Mouse (Mus musculus) cerebellum, adult 2 months (tissue): ENCODE data around the gene 4930523C07Rik. TPM values are rescaled to one million over a fixed set of nuclear protein-coding genes. Genes with fewer than 3 reads are reported as not detected.

Experiments used
- DNase-seq, 2 experiments: peaks; one replicate each; pipeline ENCODE4 v3.0.0; 2021
- H3K27ac ChIP-seq: fragments of 200-500 bp; 2 replicates; pipeline ENCODE4 v1.5.1; 2012; ENCODE audit warnings: low read length, control low read depth, inconsistent platforms; ENCODE audit not compliant: insufficient read depth
- H3K27me3 ChIP-seq: fragments of 200-500 bp; 2 replicates; pipeline ENCODE4 v1.6.1; 2012; ENCODE audit warnings: inconsistent platforms, mild to moderate bottlenecking, low read length, moderate library complexity; ENCODE audit not compliant: control insufficient read depth, insufficient read depth
- H3K4me1 ChIP-seq: fragments of 200-500 bp; 2 replicates; pipeline ENCODE4 v1.6.1; 2011; ENCODE audit warnings: low read length; ENCODE audit not compliant: control insufficient read depth, insufficient read depth
- H3K4me3 ChIP-seq: fragments of 200-500 bp; replicated peaks from 2 replicates; pipeline ENCODE3; 2011; ENCODE audit warnings: mild to moderate bottlenecking, low read depth, low read length, control low read depth; ENCODE audit not compliant: insufficient read depth
- CTCF ChIP-seq: fragments of 200-500 bp; IDR thresholded peaks from 2 replicates; pipeline ENCODE4 v1.5.1; 2011; ENCODE audit warnings: low read depth, mild to moderate bottlenecking, control low read depth, low read length, moderate library complexity, borderline replicate concordance; ENCODE audit not compliant: insufficient read depth
- POLR2A ChIP-seq: fragments of 200-500 bp; IDR thresholded peaks from 2 replicates; pipeline ENCODE4 v1.6.1; 2011; ENCODE audit warnings: low read length, control low read depth, borderline replicate concordance; ENCODE audit not compliant: insufficient read depth
- whole genome bisulfite sequencing: fragments of 180-500 bp; shearing (Covaris S2); methylation state at CpG from one replicate; pipeline ENCODE4 v1.1.7; 2018; 5-methylcytosine and 5-hydroxymethylcytosine counted together
- polyA plus RNA-seq: library from polyadenylated mRNA; depleted of rRNA; stranded (reverse); fragments of >200 nt; gene quantifications from 2 replicates; pipeline ENCODE4 v1.2.3, GENCODE M21; 2012; rRNA removed

4930523C07Rik gene
- polyA plus RNA-seq = 2.4 and 6.0 TPM in 2 replicates

- no peak within 1 kb of the TSS for H3K27ac ChIP-seq
- TF ChIP-seq POLR2A = no peak
- no peak; the same call in 1 of the 2 replicates for TF ChIP-seq CTCF
- no peaks in the 10 kb centered on the region for H3K27me3 ChIP-seq
- H3K4me3 ChIP-seq = peak within 1 kb of the TSS; percentile 20
- no peaks in the 10 kb centered on the region; the same call in 1 of the 2 replicates for H3K4me1 ChIP-seq
- WGBS = 10% methylated on average over 33 of the region's 33 CpGs
- DNase-seq = peak; percentile 32 to 34
Observed at GRCm38 (mm10) chr1:160044237-160045021, at the start of gene 4930523C07Rik. TSS of gene 4930523C07Rik (plus strand) at chr1:160044382.

- H3K27ac ChIP-seq = no peak overlapping the region
- TF ChIP-seq CTCF = no peak
- no peak for TF ChIP-seq POLR2A
- WGBS = 78% methylated on average over 2 of the region's 2 CpGs
- no peak overlapping the region for H3K4me3 ChIP-seq
- DNase-seq = no peak
- H3K27me3 ChIP-seq = no peaks in the 10 kb centered on the region
- no peaks in the 10 kb centered on the region for H3K4me1 ChIP-seq
Observed at GRCm38 (mm10) chr1:159997329-159997728, 46.9 kb upstream of the 4930523C07Rik start.

- no peak for TF ChIP-seq POLR2A
- no peak for TF ChIP-seq CTCF
- Histone ChIP-seq H3K27me3 (no peaks in the 10 kb centered on the region), H3K4me3 (no peak overlapping the region), H3K27ac (no peak overlapping the region), H3K4me1 (no peaks in the 10 kb centered on the region)
- DNase-seq = no peak
- 97% methylated on average over 1 of the region's 1 CpGs for WGBS
Observed at GRCm38 (mm10) chr1:159998349-159998748, 45.8 kb upstream of the 4930523C07Rik start.

GRCm38 (mm10) chr1:159999232-159999631 is 45.0 kb upstream of the 4930523C07Rik start:
- Histone ChIP-seq H3K4me3 (no peak overlapping the region), H3K27ac (no peak overlapping the region), H3K4me1 (no peaks in the 10 kb centered on the region), H3K27me3 (no peaks in the 10 kb centered on the region)
- no peak for TF ChIP-seq POLR2A
- no peak for TF ChIP-seq CTCF
- WGBS = 84% methylated on average over 3 of the region's 3 CpGs
- DNase-seq = no peak

GRCm38 (mm10) chr1:160005319-160005718 is 38.9 kb upstream of the 4930523C07Rik start:
- no peak overlapping the region for H3K4me3 ChIP-seq
- TF ChIP-seq CTCF (no peak), POLR2A (no peak)
- no peaks in the 10 kb centered on the region for H3K27me3 ChIP-seq
- no peaks in the 10 kb centered on the region for H3K4me1 ChIP-seq
- no peak overlapping the region for H3K27ac ChIP-seq
- 80% methylated on average over 4 of the region's 4 CpGs for WGBS
- DNase-seq = no peak

- no peak overlapping the region for H3K27ac ChIP-seq
- H3K4me3 ChIP-seq = no peak overlapping the region
- no peaks in the 10 kb centered on the region for H3K27me3 ChIP-seq
- no peaks in the 10 kb centered on the region for H3K4me1 ChIP-seq
- WGBS = 93% methylated on average over 8 of the region's 8 CpGs
- TF ChIP-seq CTCF (no peak), POLR2A (no peak)
- no peak for DNase-seq
Observed at GRCm38 (mm10) chr1:160006919-160007588, 37.1 kb upstream of the 4930523C07Rik start.

GRCm38 (mm10) chr1:160013042-160013441 is 31.1 kb upstream of the 4930523C07Rik start:
- Histone ChIP-seq H3K4me3 (no peak overlapping the region), H3K27me3 (no peaks in the 10 kb centered on the region), H3K27ac (no peak overlapping the region), H3K4me1 (no peaks in the 10 kb centered on the region)
- TF ChIP-seq POLR2A (no peak), CTCF (no peak)
- WGBS = 69% methylated on average over 3 of the region's 3 CpGs
- DNase-seq = no peak
